Mouse (Mus musculus) central nervous system, embryonic 11.5 days (tissue): ENCODE results near the gene Naip2. TPM values are rescaled to one million over a fixed set of nuclear protein-coding genes. Genes with fewer than 3 reads are reported as not detected.

ENCODE experiments used
- polyA plus RNA-seq: library from polyadenylated mRNA; depleted of rRNA; stranded (reverse); fragments of >200 nt; gene quantifications from 2 replicates; pipeline ENCODE4 v1.2.3, GENCODE M21; 2012; rRNA removed

Gene Naip2
- 0.42 and 0.46 TPM in 2 replicates for polyA plus RNA-seq

GRCm38 (mm10) chr13:100201659-100202333, at the start of gene Naip2:
TSS of gene Naip2 (minus strand) at chr13:100202092.

GRCm38 (mm10) chr13:100246223-100246622, 44.3 kb upstream of the Naip2 start, which contains the start of gene Naip5:
TSS of gene Naip5 (minus strand) at chr13:100246323.

GRCm38 (mm10) chr13:100124423-100125257, 77.3 kb downstream of the Naip2 start, which contains the start of gene Smn1:
TSS of gene Smn1 (plus strand) at chr13:100124852.

GRCm38 (mm10) chr13:100107652-100108472, 94.0 kb downstream of the Naip2 start, which contains the start of gene Serf1:
TSS of gene Serf1 (plus strand) at chr13:100108012.

GRCm38 (mm10) chr13:100103748-100104254, 98.1 kb downstream of the Naip2 start, which contains the start of gene Bdp1:
TSS of gene Bdp1 (minus strand) at chr13:100104070.

Other genes with a start within 250 kb of the Naip2 start
- 22.2 and 24.9 TPM in 2 replicates for gene Mccc2, start 186.5 kb downstream of the Naip2 start, polyA plus RNA-seq
- gene Bdp1, start 98.0 kb downstream of the Naip2 start, polyA plus RNA-seq: 15.6 and 17.1 TPM in 2 replicates
- gene Serf1, start 94.1 kb downstream of the Naip2 start, polyA plus RNA-seq: 131 and 202 TPM in 2 replicates
- gene Smn1, start 77.2 kb downstream of the Naip2 start, polyA plus RNA-seq: 73.7 and 78.6 TPM in 2 replicates
- 0.32 and 0.46 TPM in 2 replicates for gene Naip5, start 44.2 kb upstream of the Naip2 start, polyA plus RNA-seq
- 0.29 and 0.31 TPM in 2 replicates for gene Naip6, start 115.6 kb upstream of the Naip2 start, polyA plus RNA-seq